Comparison of ENCODE assay signal across 8 mouse cellular contexts in genomic region chr16:28444993-28445799, GRCm38 (mm10).
A peak's percentile ranks its signal among the peaks of the same experiment; 100 is the strongest.
DNase-seq lines count a peak whose midpoint lies in the region; ATAC-seq lines count a peak whose summit lies in the region.

No protein-coding gene starts in this region.

- H3K27ac ChIP-seq in heart, embryonic 12.5 days (ENCODE audit: poor library complexity, severe bottlenecking): no peak overlapping the region
- H3K27ac ChIP-seq in embryonic facial prominence, embryonic 12.5 days: no peak overlapping the region
- H3K27ac ChIP-seq in hindbrain, embryonic 15.5 days (replicated peaks): peak overlapping the region; percentile 90
- H3K27ac ChIP-seq in liver, embryonic 12.5 days: no peak overlapping the region

- peak overlapping the region; percentile 69 for H3K9ac ChIP-seq in heart, embryonic 12.5 days
- H3K9ac ChIP-seq in embryonic facial prominence, embryonic 12.5 days: peak overlapping the region; percentile 11; the same call in 1 of the 2 replicates
- peak overlapping the region; percentile 78 for H3K9ac ChIP-seq in hindbrain, embryonic 15.5 days
- H3K9ac ChIP-seq in liver, embryonic 12.5 days: no peak overlapping the region

- no peak for DNase-seq in heart, adult 8-10 months (ENCODE audit: low spot score)
- peak; percentile 46 for DNase-seq in adrenal gland, postnatal 14 days
- DNase-seq in ovary, postnatal 14 days (ENCODE audit: low spot score): peak; percentile 2
- DNase-seq in spleen, postnatal 14 days (ENCODE audit: low spot score in 2 of 2): no peak

- H3K27me3 ChIP-seq in heart, embryonic 12.5 days (replicated peaks): peaks cover 42% of the 10 kb centered on the region
- H3K27me3 ChIP-seq in embryonic facial prominence, embryonic 12.5 days: peaks cover 52% of the 10 kb centered on the region
- no peaks in the 10 kb centered on the region for H3K27me3 ChIP-seq in hindbrain, embryonic 15.5 days
- H3K27me3 ChIP-seq in liver, embryonic 12.5 days (replicated peaks): peaks cover 60% of the 10 kb centered on the region

- peak overlapping the region; percentile 99 for H3K4me2 ChIP-seq in heart, embryonic 12.5 days
- peak overlapping the region; percentile 98 for H3K4me2 ChIP-seq in embryonic facial prominence, embryonic 12.5 days (replicated peaks)
- peak overlapping the region; percentile 90 for H3K4me2 ChIP-seq in hindbrain, embryonic 15.5 days
- peak overlapping the region; percentile 72 for H3K4me2 ChIP-seq in liver, embryonic 12.5 days

- H3K4me1 ChIP-seq in heart, embryonic 12.5 days (replicated peaks): 0 out of 2 replicates have a peak, but pooled peaks cover 8% of the 10 kb centered on the region
- peaks cover 9% of the 10 kb centered on the region for H3K4me1 ChIP-seq in embryonic facial prominence, embryonic 12.5 days
- H3K4me1 ChIP-seq in hindbrain, embryonic 15.5 days (replicated peaks): peaks cover 22% of the 10 kb centered on the region
- no peaks in the 10 kb centered on the region for H3K4me1 ChIP-seq in liver, embryonic 12.5 days

- ATAC-seq in heart, embryonic 12.5 days (ENCODE audit: insufficient number of reproducible peaks, low FRiP score): no peak
- ATAC-seq in embryonic facial prominence, embryonic 12.5 days (ENCODE audit: insufficient number of reproducible peaks, insufficient read depth, low FRiP score, low TSS enrichment): peak; percentile 50; the same call in 1 of the 2 replicates
- peak; percentile 49; the same call in 1 of the 2 replicates for ATAC-seq in hindbrain, embryonic 15.5 days (ENCODE audit: low FRiP score, low read depth)
- ATAC-seq in liver, embryonic 12.5 days: no peak

- no peaks in the 10 kb centered on the region for H3K9me3 ChIP-seq in heart, embryonic 12.5 days (replicated peaks)
- no peaks in the 10 kb centered on the region for H3K9me3 ChIP-seq in embryonic facial prominence, embryonic 12.5 days
- no peaks in the 10 kb centered on the region for H3K9me3 ChIP-seq in hindbrain, embryonic 15.5 days
- no peaks in the 10 kb centered on the region for H3K9me3 ChIP-seq in liver, embryonic 12.5 days (replicated peaks)

- under 1% methylated on average over 51 of the region's 51 CpGs for WGBS in heart, embryonic 12.5 days
- WGBS in embryonic facial prominence, embryonic 12.5 days: under 1% methylated on average over 51 of the region's 51 CpGs
- WGBS in hindbrain, embryonic 15.5 days: under 1% methylated on average over 51 of the region's 51 CpGs
- WGBS in liver, embryonic 12.5 days (ENCODE audit: insufficient replicate concordance): under 1% methylated on average over 50 of the region's 51 CpGs

- peak overlapping the region; percentile 69 for H3K4me3 ChIP-seq in heart, embryonic 12.5 days
- H3K4me3 ChIP-seq in embryonic facial prominence, embryonic 12.5 days: peak overlapping the region; percentile 63
- H3K4me3 ChIP-seq in hindbrain, embryonic 15.5 days: peak overlapping the region; percentile 76
- H3K4me3 ChIP-seq in liver, embryonic 12.5 days: peak overlapping the region; percentile 49

- no peaks in the 10 kb centered on the region for H3K36me3 ChIP-seq in heart, embryonic 12.5 days
- no peaks in the 10 kb centered on the region for H3K36me3 ChIP-seq in embryonic facial prominence, embryonic 12.5 days
- no peaks in the 10 kb centered on the region for H3K36me3 ChIP-seq in hindbrain, embryonic 15.5 days
- no peaks in the 10 kb centered on the region for H3K36me3 ChIP-seq in liver, embryonic 12.5 days

Comparison
In these comparisons a context has a peak if more than half of its experiments do, and no peak if none do; other contexts are left out.
1. ATAC-seq: peak in embryonic facial prominence, embryonic 12.5 days (single experiment) and hindbrain, embryonic 15.5 days (single experiment); none in heart, embryonic 12.5 days (single experiment) and liver, embryonic 12.5 days (single experiment).
2. DNase-seq: peak in adrenal gland, postnatal 14 days (single experiment) and ovary, postnatal 14 days (single experiment); none in heart, adult 8-10 months (single experiment) and spleen, postnatal 14 days (0 of 2).
3. Peak in every context shown above with its lines, with median percentiles within 50 percentile points of each other: H3K4me2 ChIP-seq and H3K4me3 ChIP-seq.